Comparison of ENCODE assay signal across 8 mouse cellular contexts in the genomic region with DNA sequence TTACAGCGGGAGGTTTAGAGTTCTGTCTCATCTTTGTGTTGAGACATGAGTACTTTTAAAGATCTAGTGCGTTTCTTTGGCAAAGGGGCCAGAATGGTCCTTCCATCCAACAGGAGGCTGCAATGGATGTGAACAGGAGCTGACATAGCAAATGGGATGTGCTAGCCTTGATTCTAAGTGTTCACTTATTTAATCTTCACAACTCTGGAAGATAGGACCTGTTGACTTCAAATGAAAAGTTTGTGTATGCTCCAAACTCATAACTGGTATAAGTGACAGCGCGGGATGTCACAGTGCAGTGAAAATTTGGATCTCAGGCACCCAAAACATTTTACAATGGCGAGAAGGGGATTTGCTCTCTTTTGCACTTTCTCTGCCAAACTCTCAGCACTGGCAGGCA. TPM values are rescaled to one million over a fixed set of nuclear protein-coding genes. Genes with fewer than 3 reads are reported as not detected.
DNase-seq lines count a peak whose midpoint lies in the region; ATAC-seq lines count a peak whose summit lies in the region.

No protein-coding gene starts in this region.

- 26% methylated on average over 5 of the region's 5 CpGs for WGBS in lung, embryonic 16.5 days
- WGBS in limb, embryonic 15.5 days = 21% methylated on average over 5 of the region's 5 CpGs
- 31% methylated on average over 5 of the region's 5 CpGs for WGBS in stomach, embryonic 16.5 days

- no peak overlapping the region for H3K27ac ChIP-seq in lung, embryonic 16.5 days (ENCODE audit: low read length)
- H3K27ac ChIP-seq in limb, embryonic 15.5 days = peak overlapping the region; percentile 79
- no peak overlapping the region for H3K27ac ChIP-seq in stomach, embryonic 16.5 days (ENCODE audit: low read length)

- H3K4me2 ChIP-seq in lung, embryonic 16.5 days (ENCODE audit: low read depth, low read length) = peak overlapping the region; percentile 69
- H3K4me2 ChIP-seq in limb, embryonic 15.5 days = peak overlapping the region; percentile 88
- peak overlapping the region; percentile 61 for H3K4me2 ChIP-seq in stomach, embryonic 16.5 days (ENCODE audit: low read depth, low read length)

- peaks cover 32% of the 10 kb centered on the region for H3K27me3 ChIP-seq in lung, embryonic 16.5 days (ENCODE audit: control insufficient read depth, insufficient read depth, low read depth, low read length)
- peaks cover 23% of the 10 kb centered on the region for H3K27me3 ChIP-seq in limb, embryonic 15.5 days
- peaks cover 12% of the 10 kb centered on the region for H3K27me3 ChIP-seq in stomach, embryonic 16.5 days (ENCODE audit: control insufficient read depth, insufficient read depth, low read length)

- H3K4me1 ChIP-seq in lung, embryonic 16.5 days (replicated peaks; ENCODE audit: control insufficient read depth, insufficient read depth, low read length) = peaks cover 26% of the 10 kb centered on the region
- H3K4me1 ChIP-seq in limb, embryonic 15.5 days = peaks cover 18% of the 10 kb centered on the region
- H3K4me1 ChIP-seq in stomach, embryonic 16.5 days (ENCODE audit: control insufficient read depth, insufficient read depth, low read length) = 0 out of 2 replicates have a peak, but pooled peaks cover 16% of the 10 kb centered on the region

- H3K9me3 ChIP-seq in lung, embryonic 16.5 days (ENCODE audit: control insufficient read depth, low read length) = no peaks in the 10 kb centered on the region
- no peaks in the 10 kb centered on the region for H3K9me3 ChIP-seq in limb, embryonic 15.5 days
- H3K9me3 ChIP-seq in stomach, embryonic 16.5 days (replicated peaks; ENCODE audit: control insufficient read depth, low read length) = no peaks in the 10 kb centered on the region

- peak overlapping the region; percentile 50 for H3K4me3 ChIP-seq in lung, embryonic 16.5 days (ENCODE audit: low read length)
- H3K4me3 ChIP-seq in limb, embryonic 15.5 days = peak overlapping the region; percentile 47
- peak overlapping the region; percentile 45 for H3K4me3 ChIP-seq in stomach, embryonic 16.5 days (replicated peaks; ENCODE audit: low read length)

- peak; percentile 10 for DNase-seq in embryo, embryonic 11 days
- no peak for DNase-seq in embryo, embryonic 10 days (ENCODE audit: low spot score)
- DNase-seq in lung, adult 18-20 months = no peak
- no peak for DNase-seq in left cerebral cortex, adult 9 months (ENCODE audit: low spot score in 2 of 2)
- no peak for DNase-seq in cerebellum, adult 9-10 months

- no peak for ATAC-seq in lung, embryonic 16.5 days (ENCODE audit: low read depth)
- no peak for ATAC-seq in limb, embryonic 15.5 days (ENCODE audit: insufficient number of reproducible peaks, low FRiP score, low TSS enrichment, low read depth)
- no peak for ATAC-seq in stomach, embryonic 16.5 days (ENCODE audit: insufficient read depth, low FRiP score)

- no peak overlapping the region for H3K9ac ChIP-seq in lung, embryonic 16.5 days (ENCODE audit: low read length)
- H3K9ac ChIP-seq in limb, embryonic 15.5 days = peak overlapping the region; percentile 55
- 0 out of 2 replicates have a peak overlapping the region, but pooled peaks have one; percentile 45 for H3K9ac ChIP-seq in stomach, embryonic 16.5 days (ENCODE audit: low read length)

- no peaks in the 10 kb centered on the region for H3K36me3 ChIP-seq in lung, embryonic 16.5 days (ENCODE audit: control insufficient read depth, insufficient read depth, low read length)
- H3K36me3 ChIP-seq in limb, embryonic 15.5 days = no peaks in the 10 kb centered on the region
- no peaks in the 10 kb centered on the region for H3K36me3 ChIP-seq in stomach, embryonic 16.5 days (ENCODE audit: control insufficient read depth, insufficient read depth, low read length)

RNA-seq across cellular contexts. Expression of a gene that starts 1.4 kb away (rescaled TPM):
- polyA plus RNA-seq in lung, embryonic 16.5 days (2015; fragmentation: Nextera tagmentation; extraction: Ambion mirVana) = 3.0 and 3.1 TPM in 2 replicates
- 68.7 and 88.5 TPM in 2 replicates for polyA plus RNA-seq in limb, embryonic 15.5 days (2015; fragmentation: Nextera tagmentation; extraction: Ambion mirVana)
- polyA plus RNA-seq in stomach, embryonic 16.5 days (2015; fragmentation: Nextera tagmentation; extraction: Ambion mirVana) = 10.0 TPM in 2 replicates
